Mouse (Mus musculus) erythroblast, embryonic 14.5 days (primary cell): Measurements from ENCODE around the gene Olfr700.

Source experiments
- GATA1 ChIP-seq: IDR thresholded peaks from 2 replicates; pipeline ENCODE4 v1.6.1; 2012; ENCODE audit warnings: low read length, inconsistent platforms, mixed read lengths
- TAL1 ChIP-seq: IDR thresholded peaks from 3 replicates; pipeline ENCODE4 v1.6.1; 2012; ENCODE audit warnings: low read length, inconsistent platforms, mixed read lengths

DNA sequence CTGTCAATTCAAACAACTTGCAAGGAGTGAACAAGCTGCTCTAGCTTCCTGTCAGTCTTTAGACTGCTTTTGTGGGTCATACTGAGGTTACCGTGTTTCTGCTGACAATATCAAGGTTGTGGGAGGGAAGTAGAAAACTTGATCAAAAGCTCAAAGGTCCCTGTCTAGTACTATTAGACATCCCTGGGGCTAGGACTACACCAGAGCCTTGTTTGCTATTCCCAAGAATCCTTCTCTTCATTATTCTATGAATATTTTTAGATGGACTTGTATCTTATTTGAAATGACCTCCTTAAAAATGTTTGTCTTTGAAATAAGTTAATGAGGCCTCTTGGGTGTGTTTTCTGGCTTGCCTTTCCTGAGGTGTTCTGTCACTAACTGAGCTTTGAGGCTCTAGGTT is 15.5 kb downstream of the Olfr700 start, which contains the start of gene Olfr699:
- TF ChIP-seq GATA1 (no peak), TAL1 (no peak)
